Mouse (Mus musculus): ENCODE measurements at regions not wholly inside any gene's neighbourhood (a gene's known extent, or its start where the extent isn't known, plus 50 kb on each side); places are given as distances from the start of the nearest gene placed in this dataset.

GRCm38 (mm10) chr13:56350705-56351400 lies 54.5 kb upstream of the Cxcl14 start:
- Histone ChIP-seq H3K4me3 (ENCODE audit: insufficient read depth, low read length) (no peak overlapping the region), H3K27ac (ENCODE audit: insufficient read depth, low read length) (0 out of 2 replicates have a peak overlapping the region, but pooled peaks have one; percentile 1), H3K4me1 (ENCODE audit: control insufficient read depth, insufficient read depth, low read length) (0 out of 2 replicates have a peak, but pooled peaks cover 3% of the 10 kb centered on the region)
- TF ChIP-seq CTCF (IDR thresholded peaks at IDR 0.05; ENCODE audit: borderline replicate concordance, insufficient read depth, low read length) (no peak), POLR2A (IDR thresholded peaks at IDR 0.05; ENCODE audit: low read depth, low read length) (no peak)

GRCm38 (mm10) chr13:56351401-56351735 lies 55.0 kb upstream of the Cxcl14 start:
- 0 out of 2 replicates have a peak, but pooled peaks cover 3% of the 10 kb centered on the region for H3K4me1 ChIP-seq (ENCODE audit: control insufficient read depth, insufficient read depth, low read length)
- 0 out of 2 replicates have a peak overlapping the region, but pooled peaks have one; percentile 1 for H3K27ac ChIP-seq (ENCODE audit: insufficient read depth, low read length)
- TF ChIP-seq CTCF (IDR thresholded peaks at IDR 0.05; ENCODE audit: borderline replicate concordance, insufficient read depth, low read length) (no peak), POLR2A (IDR thresholded peaks at IDR 0.05; ENCODE audit: low read depth, low read length) (no peak)
- no peak overlapping the region for H3K4me3 ChIP-seq (ENCODE audit: insufficient read depth, low read length)

GRCm38 (mm10) chr13:56352436-56352835 lies 56.1 kb upstream of the Cxcl14 start:
- Histone ChIP-seq H3K27ac (ENCODE audit: insufficient read depth, low read length) (peak overlapping the region; percentile 9; the same call in 1 of the 2 replicates), H3K4me3 (ENCODE audit: insufficient read depth, low read length) (no peak overlapping the region), H3K4me1 (ENCODE audit: control insufficient read depth, insufficient read depth, low read length) (0 out of 2 replicates have a peak, but pooled peaks cover 3% of the 10 kb centered on the region)
- no peak for TF ChIP-seq CTCF (IDR thresholded peaks at IDR 0.05; ENCODE audit: borderline replicate concordance, insufficient read depth, low read length)
- no peak for TF ChIP-seq POLR2A (IDR thresholded peaks at IDR 0.05; ENCODE audit: low read depth, low read length)

- no peak overlapping the region for H3K27ac ChIP-seq (ENCODE audit: insufficient read depth, low read length)
- H3K4me3 ChIP-seq (ENCODE audit: insufficient read depth, low read length): no peak overlapping the region
- 0 out of 2 replicates have a peak, but pooled peaks cover 3% of the 10 kb centered on the region for H3K4me1 ChIP-seq (ENCODE audit: control insufficient read depth, insufficient read depth, low read length)
- TF ChIP-seq POLR2A (IDR thresholded peaks at IDR 0.05; ENCODE audit: low read depth, low read length): no peak
- TF ChIP-seq CTCF (IDR thresholded peaks at IDR 0.05; ENCODE audit: borderline replicate concordance, insufficient read depth, low read length): no peak
These were observed 56.7 kb upstream of the Cxcl14 start for GRCm38 (mm10) chr13:56352839-56353605.

- no peak for TF ChIP-seq POLR2A (IDR thresholded peaks at IDR 0.05; ENCODE audit: low read depth, low read length)
- no peak for TF ChIP-seq CTCF (IDR thresholded peaks at IDR 0.05; ENCODE audit: borderline replicate concordance, insufficient read depth, low read length)
- no peak overlapping the region for H3K4me3 ChIP-seq (ENCODE audit: insufficient read depth, low read length)
- H3K4me1 ChIP-seq (ENCODE audit: control insufficient read depth, insufficient read depth, low read length): 0 out of 2 replicates have a peak, but pooled peaks cover 3% of the 10 kb centered on the region
- H3K27ac ChIP-seq (ENCODE audit: insufficient read depth, low read length): no peak overlapping the region
These were observed 57.6 kb upstream of the Cxcl14 start for GRCm38 (mm10) chr13:56353921-56354320.

GRCm38 (mm10) chr13:56354630-56355029 lies 58.3 kb upstream of the Cxcl14 start:
- TF ChIP-seq POLR2A (IDR thresholded peaks at IDR 0.05; ENCODE audit: low read depth, low read length): no peak
- no peak for TF ChIP-seq CTCF (IDR thresholded peaks at IDR 0.05; ENCODE audit: borderline replicate concordance, insufficient read depth, low read length)
- Histone ChIP-seq H3K27ac (ENCODE audit: insufficient read depth, low read length) (no peak overlapping the region), H3K4me3 (ENCODE audit: insufficient read depth, low read length) (no peak overlapping the region), H3K4me1 (ENCODE audit: control insufficient read depth, insufficient read depth, low read length) (0 out of 2 replicates have a peak, but pooled peaks cover 3% of the 10 kb centered on the region)

GRCm38 (mm10) chr13:56356999-56357398 lies 60.6 kb upstream of the Cxcl14 start:
- Histone ChIP-seq H3K4me3 (ENCODE audit: insufficient read depth, low read length) (no peak overlapping the region), H3K27ac (ENCODE audit: insufficient read depth, low read length) (no peak overlapping the region), H3K4me1 (ENCODE audit: control insufficient read depth, insufficient read depth, low read length) (0 out of 2 replicates have a peak, but pooled peaks cover 3% of the 10 kb centered on the region)
- TF ChIP-seq CTCF (IDR thresholded peaks at IDR 0.05; ENCODE audit: borderline replicate concordance, insufficient read depth, low read length) (no peak), POLR2A (IDR thresholded peaks at IDR 0.05; ENCODE audit: low read depth, low read length) (no peak)

- H3K4me3 ChIP-seq (ENCODE audit: insufficient read depth, low read length): no peak overlapping the region
- H3K4me1 ChIP-seq (ENCODE audit: control insufficient read depth, insufficient read depth, low read length): no peaks in the 10 kb centered on the region
- TF ChIP-seq POLR2A (IDR thresholded peaks at IDR 0.05; ENCODE audit: low read depth, low read length) (no peak), CTCF (IDR thresholded peaks at IDR 0.05; ENCODE audit: borderline replicate concordance, insufficient read depth, low read length) (no peak)
- H3K27ac ChIP-seq (ENCODE audit: insufficient read depth, low read length): no peak overlapping the region
These were observed 61.6 kb upstream of the Cxcl14 start for GRCm38 (mm10) chr13:56357955-56358354.

GRCm38 (mm10) chr13:56358827-56359226 lies 62.5 kb upstream of the Cxcl14 start:
- TF ChIP-seq POLR2A (IDR thresholded peaks at IDR 0.05; ENCODE audit: low read depth, low read length) (no peak), CTCF (IDR thresholded peaks at IDR 0.05; ENCODE audit: borderline replicate concordance, insufficient read depth, low read length) (no peak)
- no peak overlapping the region for H3K27ac ChIP-seq (ENCODE audit: insufficient read depth, low read length)
- H3K4me1 ChIP-seq (ENCODE audit: control insufficient read depth, insufficient read depth, low read length): no peaks in the 10 kb centered on the region
- H3K4me3 ChIP-seq (ENCODE audit: insufficient read depth, low read length): no peak overlapping the region

- H3K4me3 ChIP-seq (ENCODE audit: insufficient read depth, low read length): no peak overlapping the region
- no peak overlapping the region for H3K27ac ChIP-seq (ENCODE audit: insufficient read depth, low read length)
- H3K4me1 ChIP-seq (ENCODE audit: control insufficient read depth, insufficient read depth, low read length): no peaks in the 10 kb centered on the region
- TF ChIP-seq POLR2A (IDR thresholded peaks at IDR 0.05; ENCODE audit: low read depth, low read length): no peak
- TF ChIP-seq CTCF (IDR thresholded peaks at IDR 0.05; ENCODE audit: borderline replicate concordance, insufficient read depth, low read length): no peak
These were observed 63.2 kb upstream of the Cxcl14 start for GRCm38 (mm10) chr13:56359554-56359953.
